Mouse (Mus musculus): ENCODE measurements around the gene Gsx1. TPM values are rescaled to one million over a fixed set of nuclear protein-coding genes. Genes with fewer than 3 reads are reported as not detected.

Gene Gsx1
- total RNA-seq (2015; ENCODE audit: low replicate concordance) (not detected in 2 replicates), total RNA-seq (2017; ENCODE audit: low replicate concordance) (not detected in 2 replicates)

GRCm38 (mm10) chr5:147188571-147188975 is at the start of gene Gsx1:
TSS of gene Gsx1 (plus strand) at chr5:147188696.
- no peak for ATAC-seq (replicated peaks; ENCODE audit: low FRiP score, poor library complexity, severe bottlenecking)

GRCm38 (mm10) chr5:147147340-147147739 is 41.2 kb upstream of the Gsx1 start:
- no peak for ATAC-seq (replicated peaks; ENCODE audit: low FRiP score, poor library complexity, severe bottlenecking)

DNA sequence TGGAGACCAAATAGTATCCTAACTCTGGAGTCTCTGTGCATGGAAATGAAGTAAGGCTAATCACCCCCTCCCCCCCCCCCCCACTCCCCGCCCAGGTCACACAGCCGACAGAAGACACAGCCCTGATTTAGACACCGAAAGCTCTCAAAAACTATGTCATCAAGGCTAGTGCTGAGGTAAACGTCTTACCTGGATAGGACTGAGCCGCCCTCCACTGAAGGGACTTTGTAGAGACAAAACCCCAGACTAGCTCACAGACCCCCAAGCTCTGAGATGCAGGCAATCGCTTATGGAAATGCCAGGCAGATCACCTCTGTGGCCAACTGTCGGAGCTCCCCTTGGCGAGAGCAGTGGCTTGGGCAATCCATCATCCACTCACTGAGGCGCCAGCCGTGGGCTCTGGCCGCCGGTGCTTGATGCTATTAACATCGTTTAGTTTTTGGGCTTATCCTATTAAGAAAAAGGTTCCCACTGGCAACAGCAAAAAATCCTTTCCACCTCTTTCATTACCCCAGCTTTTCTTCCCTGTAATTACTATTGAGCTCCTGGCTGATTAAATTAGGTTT is 33.6 kb upstream of the Gsx1 start:
- no peak for ATAC-seq (replicated peaks; ENCODE audit: low FRiP score, poor library complexity, severe bottlenecking)

GRCm38 (mm10) chr5:147155449-147156133 is 32.9 kb upstream of the Gsx1 start:
- ATAC-seq (replicated peaks; ENCODE audit: low FRiP score, poor library complexity, severe bottlenecking) = no peak

DNA sequence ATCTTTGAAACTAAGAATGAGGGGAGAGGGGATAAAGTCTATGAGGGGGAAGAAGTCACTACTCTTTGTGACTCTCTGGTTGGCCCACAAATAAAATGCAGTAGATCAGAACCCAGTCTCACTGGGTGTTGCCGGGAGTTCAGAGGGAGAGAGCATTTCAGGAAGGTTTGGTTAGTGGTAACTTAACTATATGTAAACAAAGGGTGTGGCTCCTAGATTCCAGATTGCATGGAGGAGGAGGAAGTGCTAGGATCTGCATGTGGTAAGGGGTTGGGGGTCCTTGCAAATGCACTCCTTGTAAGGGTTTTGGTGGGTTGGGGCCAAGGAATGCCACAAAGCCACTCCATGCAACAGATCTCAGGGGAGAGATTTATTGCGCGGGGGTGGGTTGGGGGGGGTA is 32.1 kb upstream of the Gsx1 start:
- ATAC-seq (replicated peaks; ENCODE audit: low FRiP score, poor library complexity, severe bottlenecking) = no peak

GRCm38 (mm10) chr5:147157441-147157840 is 31.1 kb upstream of the Gsx1 start:
- no peak for ATAC-seq (replicated peaks; ENCODE audit: low FRiP score, poor library complexity, severe bottlenecking)

- ATAC-seq (replicated peaks; ENCODE audit: low FRiP score, poor library complexity, severe bottlenecking) = no peak
Observed at GRCm38 (mm10) chr5:147159320-147159719, 29.2 kb upstream of the Gsx1 start.

DNA sequence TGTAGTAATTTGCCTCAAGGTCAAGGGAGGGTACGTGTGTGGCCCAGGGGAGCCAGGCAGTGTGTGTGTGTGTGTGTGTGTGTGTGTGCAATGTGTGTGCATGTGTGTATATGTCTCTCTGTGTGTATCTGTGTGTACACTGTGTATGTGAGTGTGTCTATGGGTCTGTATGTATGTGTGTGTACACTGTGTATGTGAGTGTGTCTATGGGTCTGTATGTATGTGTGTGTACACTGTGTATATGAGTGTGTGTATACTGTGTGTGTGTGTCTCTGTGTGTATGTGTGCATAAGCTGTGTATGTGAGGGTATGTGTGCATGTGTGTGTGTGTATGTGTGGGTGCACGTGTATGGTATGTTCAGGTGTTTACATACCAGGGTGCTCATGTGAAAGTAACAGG is 28.7 kb upstream of the Gsx1 start:
- ATAC-seq (replicated peaks; ENCODE audit: low FRiP score, poor library complexity, severe bottlenecking) = no peak

- ATAC-seq (replicated peaks; ENCODE audit: low FRiP score, poor library complexity, severe bottlenecking) = no peak
Observed at GRCm38 (mm10) chr5:147165060-147165459, 23.4 kb upstream of the Gsx1 start.

- no peak for ATAC-seq (replicated peaks; ENCODE audit: low FRiP score, poor library complexity, severe bottlenecking)
Observed at GRCm38 (mm10) chr5:147170088-147170487, 18.4 kb upstream of the Gsx1 start.

DNA sequence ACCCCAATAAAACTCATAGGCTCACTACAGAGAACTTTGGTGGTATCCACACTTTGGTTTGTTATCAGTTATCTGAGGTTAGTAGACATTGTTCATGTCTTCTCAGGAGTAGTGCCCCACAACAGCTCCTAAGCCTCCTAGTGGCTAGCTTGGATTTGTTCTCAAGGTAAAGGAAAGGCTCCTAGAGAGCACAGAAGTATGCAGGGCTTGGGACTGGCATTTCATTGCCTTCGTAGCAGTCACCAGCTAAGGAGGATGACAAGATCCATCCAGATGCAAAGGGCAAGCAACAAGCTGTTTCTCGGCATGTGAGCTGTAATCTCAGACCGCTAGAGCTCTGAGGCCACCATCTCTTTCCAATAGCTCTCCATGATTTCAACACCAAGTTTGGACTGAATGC is 14.4 kb upstream of the Gsx1 start:
- ATAC-seq (replicated peaks; ENCODE audit: low FRiP score, poor library complexity, severe bottlenecking) = no peak

- ATAC-seq (replicated peaks; ENCODE audit: low FRiP score, poor library complexity, severe bottlenecking) = no peak
Observed at GRCm38 (mm10) chr5:147185174-147185915, 3.2 kb upstream of the Gsx1 start.

- no peak for ATAC-seq (replicated peaks; ENCODE audit: low FRiP score, poor library complexity, severe bottlenecking)
Observed at GRCm38 (mm10) chr5:147186001-147186431, 2.5 kb upstream of the Gsx1 start.

- ATAC-seq (replicated peaks; ENCODE audit: low FRiP score, poor library complexity, severe bottlenecking) = no peak
Observed at GRCm38 (mm10) chr5:147186781-147187551, 1.5 kb upstream of the Gsx1 start.

DNA sequence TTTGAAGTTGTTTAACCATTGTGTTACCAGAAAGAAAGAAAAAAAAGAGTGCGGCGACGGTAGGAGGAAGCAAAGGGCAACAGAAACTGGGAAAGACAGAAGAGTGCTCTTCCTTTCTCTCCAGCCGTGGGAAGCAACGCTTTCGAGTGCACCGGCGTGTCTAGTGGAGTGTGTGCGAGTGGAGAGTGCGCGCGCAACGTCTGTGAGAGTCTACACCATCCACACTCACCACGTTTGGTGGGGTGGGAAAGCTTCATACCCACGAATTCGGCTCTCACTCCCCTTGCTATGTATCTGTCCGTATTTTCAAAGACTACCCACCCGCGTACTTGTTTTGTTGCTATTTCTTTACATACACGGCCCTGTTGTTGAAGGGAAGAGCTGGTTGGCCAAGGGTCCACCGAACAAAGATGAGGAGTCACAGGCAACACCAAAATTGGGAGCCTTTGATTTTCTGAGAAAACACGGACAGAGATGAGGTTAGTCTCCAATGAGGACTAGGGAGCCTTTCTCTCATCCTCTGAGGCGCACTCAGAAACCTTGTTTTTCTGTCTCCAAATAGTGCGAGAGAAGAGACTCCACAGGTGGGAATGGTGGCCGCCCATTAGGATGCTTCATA is 835 bp upstream of the Gsx1 start:
- ATAC-seq (replicated peaks; ENCODE audit: low FRiP score, poor library complexity, severe bottlenecking) = no peak

GRCm38 (mm10) chr5:147189156-147189555 is 660 bp downstream of the Gsx1 start:
- no peak for ATAC-seq (replicated peaks; ENCODE audit: low FRiP score, poor library complexity, severe bottlenecking)

- ATAC-seq (replicated peaks; ENCODE audit: low FRiP score, poor library complexity, severe bottlenecking) = no peak
Observed at GRCm38 (mm10) chr5:147189836-147190602, 1.5 kb downstream of the Gsx1 start.

GRCm38 (mm10) chr5:147190885-147191284 is 2.4 kb downstream of the Gsx1 start:
- no peak for ATAC-seq (replicated peaks; ENCODE audit: low FRiP score, poor library complexity, severe bottlenecking)
